Mouse (Mus musculus): ENCODE results near the gene Srgap2.

Gene Srgap2

DNA sequence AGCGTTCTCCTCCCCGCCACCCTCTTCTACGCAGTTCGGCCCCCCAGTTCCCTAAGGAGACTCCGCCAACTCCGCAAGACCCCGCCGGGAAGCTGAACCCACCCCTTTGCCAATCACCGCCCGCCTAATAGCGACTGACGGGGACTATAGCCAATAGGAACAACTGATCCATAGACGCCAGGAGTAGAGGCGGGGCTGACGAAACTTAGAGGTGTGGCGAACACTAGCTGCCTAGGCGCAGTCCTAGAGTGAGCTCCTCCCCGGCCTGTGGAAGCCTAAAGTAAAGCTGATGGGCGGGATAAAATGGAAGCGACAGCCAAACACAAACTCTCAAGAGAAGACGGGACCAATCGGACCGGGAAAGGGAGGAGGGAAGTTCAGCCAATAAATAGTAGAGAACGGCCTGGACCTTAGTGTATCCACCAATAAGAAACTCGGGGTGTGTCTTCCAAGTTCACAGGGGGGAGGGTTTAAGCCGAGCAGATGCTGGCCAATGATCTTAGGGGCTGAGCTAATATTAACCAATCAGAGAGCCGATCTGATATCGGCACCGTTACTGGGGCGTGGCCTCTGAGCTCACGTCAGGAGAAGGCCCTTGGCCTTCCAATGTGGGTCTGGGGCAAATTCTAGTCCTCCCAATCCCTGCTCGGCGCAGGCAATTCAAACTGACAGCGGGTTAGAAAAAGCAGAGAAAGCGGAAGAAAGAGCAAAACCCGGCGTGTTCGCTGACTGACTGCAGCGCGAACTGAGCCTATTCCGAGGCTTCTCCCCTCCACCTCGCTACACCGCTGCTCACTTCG is at the start of gene Srgap2, which contains the start of gene Fam72a:
TSS of gene Srgap2 (minus strand) at position 72 of the 800 bp plus-strand sequence.
TSS of gene Fam72a (plus strand) at position 623 of the 800 bp plus-strand sequence.
- under 1% methylated on average over 44 of the region's 44 CpGs for WGBS

DNA sequence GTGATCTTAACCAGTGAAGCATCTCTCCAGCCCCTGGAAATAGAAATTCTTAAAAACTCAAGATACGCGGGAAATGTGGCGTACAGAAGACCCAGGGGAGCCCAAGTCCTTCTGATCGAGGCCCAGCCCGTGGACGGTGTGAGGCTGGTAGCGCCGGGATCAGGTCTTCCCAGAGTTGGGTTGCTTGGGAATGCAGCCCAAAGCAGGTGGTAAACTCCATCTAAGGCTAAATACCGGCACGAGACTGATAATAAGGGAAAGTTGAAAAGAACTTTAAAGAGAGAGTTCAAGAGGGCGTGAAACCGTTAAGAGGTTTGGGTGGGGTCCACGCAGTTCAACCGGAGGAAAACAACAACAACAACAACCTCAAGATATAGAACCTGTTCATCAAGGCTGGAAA is 46.6 kb upstream of the Srgap2 start:
- 90% methylated on average over 14 of the region's 14 CpGs for WGBS

DNA sequence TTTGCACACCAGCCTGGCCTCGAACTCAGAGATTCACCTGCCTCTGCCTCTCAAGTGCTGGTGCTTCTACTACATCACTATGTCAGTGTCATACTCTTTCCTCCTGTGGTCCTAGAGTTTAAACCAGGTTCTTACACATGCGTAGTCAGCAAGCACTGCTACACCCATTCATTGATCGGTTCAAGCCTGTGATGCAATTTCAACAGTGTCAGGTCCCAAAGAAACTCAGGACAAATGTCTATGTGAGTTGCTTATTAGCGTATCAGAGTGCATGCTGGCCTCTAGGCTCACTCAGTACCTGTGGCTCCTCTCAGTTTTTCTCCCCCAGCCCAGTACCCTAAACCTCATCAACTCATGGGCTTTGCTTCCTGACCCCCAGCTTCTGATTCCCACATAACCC is 43.2 kb upstream of the Srgap2 start:
- WGBS: 96% methylated on average over 4 of the region's 4 CpGs

DNA sequence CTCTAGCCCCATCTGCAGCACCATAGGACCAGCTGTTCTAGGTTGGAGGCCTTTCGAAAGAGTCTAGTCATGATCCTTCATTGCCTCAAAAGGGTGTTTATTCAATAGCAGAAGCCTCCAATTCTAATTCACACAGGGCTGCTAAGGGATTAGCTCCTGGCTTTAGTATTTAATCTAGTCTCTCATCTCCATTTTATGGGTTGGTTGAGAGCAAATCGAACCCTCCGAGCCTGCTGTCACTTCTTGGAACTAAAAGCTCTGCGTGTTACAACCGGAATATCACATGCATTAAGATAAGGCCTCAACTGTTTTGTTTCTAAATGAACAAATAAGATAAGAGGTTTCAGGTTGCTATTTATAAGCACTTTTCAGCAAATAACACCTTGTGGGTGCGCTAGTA is 42.6 kb upstream of the Srgap2 start:
- WGBS: 96% methylated on average over 6 of the region's 6 CpGs

DNA sequence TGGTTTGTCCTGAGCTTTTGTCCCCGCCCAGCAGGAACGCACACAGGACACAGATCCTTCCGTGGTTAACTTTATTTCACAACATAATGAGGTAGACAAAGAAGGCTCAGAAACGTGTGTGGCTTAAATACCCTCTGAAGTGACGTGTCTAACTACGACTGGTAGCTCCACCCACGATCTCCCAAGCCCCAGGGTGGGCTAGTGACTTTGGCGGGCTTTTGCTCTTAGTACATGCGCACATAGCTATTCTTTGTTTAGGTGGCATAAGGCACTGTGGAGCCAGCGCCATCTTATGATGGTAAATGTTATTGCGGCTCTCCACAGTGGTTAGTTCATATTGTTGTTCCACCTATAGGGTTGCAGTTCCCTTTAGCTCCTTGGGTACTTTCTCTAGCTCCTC is 38.9 kb upstream of the Srgap2 start:
- 41% methylated on average over 11 of the region's 11 CpGs for WGBS

DNA sequence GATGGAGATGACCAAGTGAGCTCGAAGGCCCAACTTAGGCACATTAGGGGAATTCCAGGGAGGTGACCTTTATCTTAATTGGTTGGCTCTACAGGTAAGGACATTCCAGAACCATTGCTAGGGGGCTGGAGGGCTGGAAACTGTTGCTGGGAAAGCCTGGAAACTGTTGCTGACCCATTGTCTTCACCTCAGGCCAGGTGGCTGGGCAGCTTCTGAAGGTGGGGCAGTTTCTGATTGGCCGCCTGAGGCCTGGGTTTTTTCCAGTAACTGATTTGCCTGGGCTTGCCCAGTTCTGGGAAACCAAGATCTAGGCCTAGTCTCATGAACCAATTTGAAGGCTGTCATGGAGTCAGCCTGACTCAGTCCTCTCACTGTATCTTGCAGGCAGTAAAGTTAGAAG is 34.9 kb upstream of the Srgap2 start:
- WGBS: 98% methylated on average over 2 of the region's 2 CpGs

DNA sequence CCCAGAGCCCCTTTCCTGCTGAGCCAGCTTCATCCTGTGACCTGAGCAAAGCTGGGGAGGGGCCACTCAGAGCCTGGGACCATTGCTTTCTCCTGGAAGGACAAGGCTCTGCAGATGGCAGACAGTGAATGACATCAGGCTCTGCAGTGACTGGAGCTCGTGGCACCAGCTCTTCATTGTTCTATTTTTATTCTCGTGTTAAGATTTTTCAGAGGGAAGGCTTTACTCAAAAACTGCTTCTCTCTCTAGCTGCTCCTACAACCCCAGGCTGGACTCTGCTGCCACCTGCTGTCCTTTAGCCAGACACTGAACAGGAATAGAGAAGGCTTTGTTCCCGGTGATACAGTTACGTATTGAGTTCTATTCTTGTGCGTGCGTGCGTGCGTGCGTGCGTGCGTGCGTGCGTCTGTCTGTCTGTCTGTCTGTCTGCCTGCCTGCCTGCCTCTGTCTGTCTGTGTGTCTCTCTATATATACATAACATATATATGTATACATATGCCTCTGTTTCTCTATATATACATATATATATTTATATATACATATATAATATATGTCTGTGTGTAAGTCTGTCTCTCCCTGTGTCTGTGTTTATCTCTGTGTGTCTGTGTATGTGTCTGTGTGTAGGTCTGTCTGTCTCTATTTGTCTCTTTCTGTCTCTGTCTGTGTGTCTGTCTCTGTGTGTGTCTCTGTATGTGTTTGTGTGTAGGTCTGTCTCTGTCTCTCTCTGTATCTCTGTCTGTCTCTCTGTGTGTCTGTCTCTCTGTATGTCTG is 28.1 kb upstream of the Srgap2 start:
- WGBS: 0% methylated on average over 13 of the region's 13 CpGs

DNA sequence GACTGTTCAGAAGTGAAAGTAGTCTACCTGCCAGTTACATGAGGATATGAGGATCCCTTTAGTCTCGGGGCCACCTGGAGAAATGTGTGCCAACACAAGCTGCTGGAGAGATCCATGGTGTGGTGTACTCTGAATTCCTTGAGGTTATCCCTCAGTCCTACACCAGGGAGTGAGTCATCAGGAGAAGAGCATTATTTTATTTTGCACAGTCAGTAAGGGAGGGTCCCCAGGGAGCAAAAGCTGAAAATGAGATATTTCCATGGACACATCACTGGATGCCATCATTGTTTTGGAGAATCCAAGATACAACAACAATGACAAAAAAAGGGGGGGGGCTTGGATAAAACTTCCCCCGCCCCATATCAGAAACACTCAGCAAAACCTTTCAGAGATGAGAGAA is 24.8 kb upstream of the Srgap2 start:
- 81% methylated on average over 2 of the region's 2 CpGs for WGBS

DNA sequence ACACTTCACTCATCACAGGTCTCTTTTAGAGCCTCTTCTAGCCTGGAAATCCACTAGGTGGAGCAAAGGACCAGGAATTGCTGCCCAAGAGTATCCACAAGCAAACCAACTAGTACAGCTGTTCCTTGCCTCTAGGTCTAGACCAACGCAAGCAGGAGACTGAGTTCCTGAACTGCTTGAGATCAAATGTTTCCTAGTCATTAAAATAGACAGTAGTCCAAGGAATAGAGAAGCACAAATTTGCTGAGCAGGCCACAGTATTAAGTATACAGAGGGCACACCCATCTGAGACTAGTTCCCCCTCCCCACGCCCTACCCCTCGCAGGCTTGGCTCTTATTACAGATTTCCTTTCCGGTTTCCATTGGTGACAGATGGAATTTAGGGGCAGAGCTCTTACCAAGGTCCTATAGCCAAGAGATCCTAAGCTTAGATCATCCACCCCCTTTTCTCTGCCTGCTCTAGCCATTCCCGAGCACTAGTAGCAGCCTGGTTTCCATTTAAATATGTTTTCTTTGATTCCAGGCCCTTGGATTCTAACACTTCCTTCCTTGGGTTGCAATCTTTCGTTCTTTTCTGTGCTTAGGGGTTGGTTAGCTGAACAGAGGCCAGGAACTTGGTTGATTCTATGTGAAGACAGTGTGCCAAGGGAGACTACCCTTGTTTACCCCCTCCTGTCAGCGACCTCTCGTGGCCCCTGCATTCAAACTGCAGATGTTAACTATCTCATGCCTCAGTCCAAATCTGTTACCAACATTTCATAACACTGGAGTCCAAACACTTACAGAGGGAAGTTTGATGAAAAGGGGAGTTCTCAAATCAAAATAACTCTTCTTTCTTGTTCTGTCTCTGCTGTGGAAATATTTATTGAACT is 21.6 kb upstream of the Srgap2 start:
- 41% methylated on average over 8 of the region's 8 CpGs for WGBS

DNA sequence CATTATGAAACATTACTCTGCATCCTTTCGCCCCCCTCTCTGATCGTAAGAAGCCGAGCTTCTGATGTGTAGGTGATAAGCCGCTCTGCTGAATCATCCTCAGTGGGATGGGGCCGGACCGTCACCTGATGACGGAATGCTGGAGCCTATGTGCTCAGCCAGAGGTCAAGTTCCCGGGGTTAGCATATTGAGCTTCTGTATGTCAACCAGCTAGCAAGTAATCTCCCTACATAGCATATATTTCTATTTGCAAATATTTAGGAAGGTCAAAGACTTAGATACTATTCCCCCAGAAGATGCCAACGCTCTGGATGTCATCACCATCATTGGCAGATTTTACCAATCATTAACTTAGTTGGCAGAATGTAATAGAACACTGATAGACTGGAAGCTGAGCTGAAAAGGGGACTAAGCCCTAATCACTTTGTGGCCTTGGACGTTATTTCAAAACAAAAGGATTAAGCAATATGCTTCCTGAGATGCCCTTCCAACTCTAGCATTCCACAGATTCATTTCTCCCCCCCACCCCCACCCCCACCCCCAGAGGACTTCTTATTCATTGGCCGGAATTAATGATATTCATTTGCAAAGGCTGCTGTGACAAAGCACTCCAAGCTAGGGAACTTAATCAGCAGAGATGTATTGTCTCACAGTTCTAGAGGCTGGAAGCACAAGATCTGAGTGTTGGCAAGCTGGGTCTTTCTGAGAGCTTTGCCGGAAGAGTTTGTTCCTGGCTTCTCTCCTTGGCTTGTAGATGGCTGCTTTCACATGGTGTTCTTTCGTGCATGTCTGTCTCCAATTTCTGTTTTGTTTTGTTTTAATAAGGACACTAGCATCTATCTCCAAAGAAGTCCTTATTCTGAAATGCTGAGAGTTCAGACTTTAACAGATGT is 19.9 kb upstream of the Srgap2 start:
- WGBS: 78% methylated on average over 13 of the region's 13 CpGs

DNA sequence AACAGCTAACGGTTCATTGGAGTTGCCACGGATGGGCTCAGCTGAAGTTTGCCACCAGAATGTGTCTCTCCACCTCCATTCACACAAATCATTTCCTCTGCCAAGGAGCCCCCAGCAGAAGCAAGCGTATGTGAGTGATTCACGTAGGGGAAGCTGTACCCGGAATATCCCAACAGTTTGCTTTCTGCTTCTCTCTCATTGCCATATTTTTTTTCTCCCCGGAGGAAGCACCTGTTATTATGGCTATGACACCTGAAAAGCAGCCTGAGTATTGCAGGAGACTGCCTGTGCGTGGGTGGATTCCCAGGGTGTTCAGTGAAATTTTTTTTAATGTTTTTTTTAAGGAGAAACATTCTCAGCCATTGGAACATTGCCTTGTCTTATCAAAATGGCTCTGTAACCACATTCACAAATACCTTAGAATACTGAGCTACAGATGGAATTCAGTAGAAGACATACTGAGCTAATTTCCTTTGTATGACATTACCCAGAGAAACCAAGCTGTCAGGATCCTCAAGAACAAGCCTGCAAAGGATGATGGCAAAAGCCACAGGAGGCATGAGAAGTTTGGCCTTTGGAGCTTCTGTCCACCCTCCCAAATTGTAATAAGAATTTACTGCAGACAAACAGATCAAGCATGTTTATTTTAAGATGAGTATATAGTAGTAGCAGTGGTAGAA is 16.9 kb upstream of the Srgap2 start:
- WGBS: 50% methylated on average over 7 of the region's 7 CpGs

DNA sequence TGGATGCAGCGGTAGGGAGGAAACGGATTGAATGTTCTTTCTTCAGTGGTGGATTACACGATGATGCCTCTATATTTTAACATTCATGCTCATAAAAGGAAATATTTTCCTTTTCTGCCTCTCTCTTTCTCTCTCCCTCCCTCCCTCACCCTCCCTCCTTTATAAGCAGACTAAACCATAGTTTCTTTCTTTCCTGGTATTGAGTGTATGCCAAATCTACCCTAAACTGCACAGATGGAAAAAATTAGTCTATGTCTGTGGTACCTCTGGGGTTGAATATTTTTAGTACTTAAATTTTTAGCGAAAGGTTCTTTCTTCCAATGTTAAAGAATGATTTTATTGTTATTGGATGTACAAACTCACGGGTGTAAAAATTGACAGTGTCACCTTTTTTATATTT is 14.8 kb upstream of the Srgap2 start:
- 85% methylated on average over 5 of the region's 5 CpGs for WGBS

DNA sequence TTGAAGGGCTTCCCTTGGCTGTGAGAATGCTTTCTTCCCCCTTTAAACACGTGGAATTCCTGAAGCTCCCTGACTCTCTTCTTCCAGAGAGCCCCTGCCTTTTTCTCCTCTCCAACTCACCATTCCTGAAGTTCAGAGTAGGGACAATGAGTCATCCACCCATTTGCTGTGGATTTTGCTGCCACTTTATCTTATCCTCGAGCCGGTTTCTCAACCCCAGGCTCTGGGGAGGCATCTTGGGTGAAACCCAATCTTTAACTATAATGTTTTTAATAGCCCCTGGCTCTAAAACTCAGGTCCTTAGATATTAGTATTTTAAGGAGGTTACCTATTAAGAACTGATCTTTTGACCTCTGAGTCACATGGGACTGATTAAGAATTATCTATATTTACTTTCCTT is 14.3 kb upstream of the Srgap2 start:
- WGBS: 59% methylated on average over 3 of the region's 3 CpGs

DNA sequence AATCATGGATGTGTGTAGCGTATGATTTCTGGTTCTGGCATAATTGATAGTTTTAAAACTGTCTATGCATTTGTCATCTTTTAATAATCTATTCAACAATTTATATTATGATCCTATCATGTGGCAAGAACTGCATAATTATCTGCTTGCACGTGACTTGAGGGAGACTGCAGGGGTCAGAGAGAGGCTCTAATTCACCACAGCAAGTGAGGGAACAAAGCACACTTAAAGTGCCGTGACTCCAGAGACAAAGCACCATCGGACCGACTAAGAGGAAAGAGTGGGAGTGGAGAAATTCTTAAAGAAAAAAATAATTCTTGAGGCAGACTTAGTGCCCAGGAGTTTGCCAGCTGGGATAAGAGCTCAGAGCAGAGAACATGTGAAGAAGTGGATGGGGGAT is 13.6 kb upstream of the Srgap2 start:
- 67% methylated on average over 5 of the region's 5 CpGs for WGBS

DNA sequence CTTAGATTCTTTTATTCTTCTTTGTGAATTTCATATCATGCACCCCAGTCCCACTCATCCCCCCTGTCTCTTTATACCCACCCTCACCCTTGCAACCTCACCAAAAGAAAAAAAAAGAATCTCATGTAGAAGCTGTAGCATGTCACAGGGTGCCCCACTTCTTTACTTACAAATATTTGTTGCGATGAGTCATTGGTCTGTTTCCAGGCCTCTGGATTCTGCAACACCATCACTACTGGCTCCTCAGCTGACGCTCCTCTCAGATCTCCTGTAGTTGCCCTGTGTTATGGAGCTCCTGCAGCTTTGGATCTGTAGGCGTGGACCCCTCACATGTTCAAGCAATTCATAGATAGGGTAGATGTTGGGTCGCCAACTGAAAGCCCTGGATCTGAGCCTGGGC is 12.6 kb upstream of the Srgap2 start:
- WGBS: 94% methylated on average over 4 of the region's 4 CpGs

DNA sequence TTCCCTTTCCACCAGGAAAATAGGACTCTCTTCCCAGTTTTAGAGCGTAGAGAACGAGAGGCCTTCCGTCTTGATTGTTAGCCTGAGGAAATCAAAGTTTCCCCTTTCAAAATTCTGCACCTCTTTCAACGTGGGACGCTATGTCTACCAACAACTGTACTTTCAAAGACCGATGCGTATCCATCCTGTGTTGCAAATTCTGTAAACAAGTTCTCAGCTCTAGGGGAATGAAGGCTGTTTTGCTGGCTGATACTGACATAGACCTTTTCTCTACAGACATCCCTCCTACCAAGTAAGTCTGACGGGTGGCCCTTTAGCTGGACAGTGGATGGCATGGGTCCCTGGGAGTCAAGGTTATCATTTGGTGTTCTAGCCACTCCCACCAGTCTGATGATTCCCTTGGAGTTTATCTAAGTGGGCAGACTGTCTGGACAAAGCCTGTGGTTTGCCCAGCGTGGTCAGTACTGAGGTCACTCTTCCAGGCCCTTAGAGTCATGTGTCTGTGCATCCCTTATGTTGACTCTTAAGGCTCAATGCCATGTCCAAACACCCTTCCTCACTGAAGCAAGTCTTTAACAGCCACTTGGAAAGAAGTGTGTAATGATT is 1.5 kb upstream of the Srgap2 start:
- WGBS: 4% methylated on average over 9 of the region's 9 CpGs

DNA sequence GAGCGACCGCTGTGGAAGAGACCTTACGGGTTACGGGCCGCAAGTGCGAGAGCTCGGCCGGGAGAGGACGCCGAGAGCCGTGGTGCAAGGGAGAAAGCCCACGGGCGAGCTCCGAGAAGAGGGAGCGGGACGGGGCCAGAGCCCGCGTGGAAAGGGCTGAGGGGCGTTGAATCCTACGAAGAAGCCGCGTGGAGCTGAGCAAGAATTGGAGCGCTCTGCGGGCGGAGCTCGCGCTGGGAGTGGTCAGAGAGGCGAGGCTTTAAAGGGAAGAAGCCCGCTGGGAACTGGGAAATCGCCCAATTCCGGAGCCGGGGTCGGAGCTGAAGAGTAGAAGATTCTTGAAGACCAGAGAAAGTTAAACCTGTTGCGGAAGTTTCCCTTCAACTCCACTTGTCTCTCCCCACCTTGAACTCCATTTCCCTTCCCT is 942 bp upstream of the Srgap2 start:
- under 1% methylated on average over 34 of the region's 34 CpGs for WGBS

DNA sequence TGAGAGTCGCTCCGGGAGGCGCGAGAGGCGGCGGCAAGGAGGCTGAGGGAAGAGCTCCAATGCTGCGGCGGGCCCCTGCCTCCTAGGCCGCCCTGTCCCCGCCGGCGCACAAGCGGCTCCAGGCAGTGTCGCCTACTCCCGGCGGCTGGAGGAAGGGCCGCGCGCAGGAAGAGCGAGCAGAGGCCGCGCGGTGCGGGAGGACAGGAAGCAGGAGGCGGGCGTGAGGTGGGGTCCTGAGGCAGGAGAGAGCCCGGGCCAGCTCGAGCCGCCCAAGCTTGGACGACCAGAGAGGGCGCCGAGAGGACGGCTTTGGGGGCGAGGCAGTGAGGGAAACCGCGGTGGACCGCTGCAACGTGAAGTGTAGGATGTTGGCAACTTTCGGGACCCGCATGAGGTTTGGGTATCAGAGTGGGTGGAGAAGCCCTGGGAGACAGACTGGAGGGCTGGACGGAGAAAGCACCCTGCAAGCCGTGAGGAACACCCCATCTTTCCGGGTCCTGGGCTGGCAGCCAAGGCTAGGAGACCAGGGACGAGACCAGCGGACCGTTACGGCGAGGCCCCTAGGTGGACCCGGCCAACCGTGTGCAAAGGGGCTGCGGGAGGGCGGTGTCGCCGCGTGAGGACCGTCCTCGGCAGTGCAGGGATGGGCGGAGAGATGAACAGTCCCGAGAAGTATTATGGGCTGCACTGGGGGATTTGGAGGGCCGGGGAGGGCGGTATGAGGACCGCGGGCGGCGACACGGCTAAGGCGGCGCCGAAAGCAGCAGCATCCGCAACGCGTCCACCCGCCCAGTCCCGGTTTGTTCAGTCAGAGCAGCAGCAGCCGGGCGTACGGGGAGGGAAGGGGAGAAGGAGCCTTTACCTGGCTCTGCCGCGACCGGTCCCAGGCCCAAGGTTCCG is 531 bp downstream of the Srgap2 start:
- WGBS: under 1% methylated on average over 81 of the region's 81 CpGs
